Mouse (Mus musculus): ENCODE results near the gene Mettl1. TPM values are rescaled to one million over a fixed set of nuclear protein-coding genes. Genes with fewer than 3 reads are reported as not detected.
"Not testable (repeated sequence)": the region's sequence is repeated elsewhere in the genome, so short reads cannot be mapped to it uniquely, and the experiment has no call there.

Gene Mettl1
- total RNA-seq, 2 experiments from 2014 or later = 7.6 to 8.6 TPM

- DNase-seq = no peak
- intact Hi-C loops (cut with DNase I) = no loop called here
These were observed 2.0 kb downstream of the Mettl1 start for GRCm38 (mm10) chr10:127043187-127043586.

GRCm38 (mm10) chr10:127047954-127048353 is 6.7 kb downstream of the Mettl1 start, which contains the start of gene Cyp27b1:
Gene Cyp27b1 (plus strand): TSS chr10:127048250.
- DNase-seq = no peak
- intact Hi-C loops (cut with DNase I) = no loop called here

- no peak for DNase-seq
- intact Hi-C loops (cut with DNase I) = no loop called here
These were observed 7.6 kb downstream of the Mettl1 start for GRCm38 (mm10) chr10:127048608-127049394.

DNA sequence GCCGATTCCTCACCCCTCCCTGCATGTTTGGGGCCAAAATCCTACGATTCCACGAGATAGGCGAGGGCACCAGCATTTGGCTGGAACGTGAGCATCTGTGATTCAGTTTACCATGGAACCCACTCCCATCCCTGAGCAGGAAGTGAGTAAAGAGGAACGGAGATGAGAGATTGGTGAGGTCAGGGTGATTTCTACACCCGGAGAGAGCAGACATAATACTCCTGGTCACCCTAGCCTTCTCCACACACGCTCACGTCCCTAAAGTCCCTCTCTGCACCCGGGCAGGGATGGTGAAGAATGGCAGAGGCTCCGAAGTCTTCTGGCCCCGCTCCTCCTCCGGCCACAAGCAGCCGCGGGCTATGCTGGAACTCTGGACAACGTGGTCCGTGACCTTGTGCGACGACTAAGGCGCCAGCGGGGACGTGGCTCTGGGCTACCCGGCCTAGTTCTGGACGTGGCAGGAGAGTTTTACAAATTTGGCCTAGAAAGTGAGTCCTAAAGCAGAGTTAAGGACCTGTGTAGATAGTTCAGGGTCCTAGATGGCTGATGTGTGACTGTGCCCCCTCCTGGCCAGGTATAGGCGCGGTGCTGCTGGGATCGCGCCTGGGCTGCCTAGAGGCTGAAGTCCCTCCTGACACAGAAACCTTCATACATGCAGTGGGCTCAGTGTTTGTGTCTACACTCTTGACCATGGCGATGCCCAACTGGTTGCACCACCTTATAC is 8.3 kb downstream of the Mettl1 start:
- no peak for DNase-seq
- intact Hi-C loops (cut with DNase I) = no loop called here

GRCm38 (mm10) chr10:127050119-127050474 is 8.9 kb downstream of the Mettl1 start:
- intact Hi-C loops (cut with DNase I) = no loop called here

GRCm38 (mm10) chr10:127054646-127055045 is 13.4 kb downstream of the Mettl1 start:
- intact Hi-C loops (cut with DNase I) = no loop called here
- no peak for DNase-seq

More at GRCm38 (mm10) chr10:127050119-127050474, 8.9 kb downstream of the Mettl1 start:
- no peak for DNase-seq

DNA sequence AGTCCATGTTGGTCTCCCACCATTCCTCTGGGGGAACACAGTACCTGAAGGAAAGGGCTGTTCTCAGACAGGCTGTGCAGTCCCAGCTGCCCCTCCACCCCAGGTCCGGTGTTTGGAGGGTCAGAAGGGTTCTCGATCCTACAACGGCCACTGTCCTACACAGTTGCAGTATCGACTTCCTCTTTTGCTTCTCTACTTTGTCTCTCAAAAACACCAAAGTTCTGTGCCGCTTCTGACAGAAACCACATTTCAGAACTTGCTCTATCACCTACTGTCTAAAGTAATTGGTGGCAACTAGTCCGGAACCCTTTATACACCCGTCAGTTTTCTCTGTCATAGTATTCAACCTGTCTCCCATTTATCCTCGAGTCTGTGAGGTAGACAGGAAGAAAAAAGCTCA is 14.2 kb downstream of the Mettl1 start:
- intact Hi-C loops (cut with DNase I) = no loop called here

DNA sequence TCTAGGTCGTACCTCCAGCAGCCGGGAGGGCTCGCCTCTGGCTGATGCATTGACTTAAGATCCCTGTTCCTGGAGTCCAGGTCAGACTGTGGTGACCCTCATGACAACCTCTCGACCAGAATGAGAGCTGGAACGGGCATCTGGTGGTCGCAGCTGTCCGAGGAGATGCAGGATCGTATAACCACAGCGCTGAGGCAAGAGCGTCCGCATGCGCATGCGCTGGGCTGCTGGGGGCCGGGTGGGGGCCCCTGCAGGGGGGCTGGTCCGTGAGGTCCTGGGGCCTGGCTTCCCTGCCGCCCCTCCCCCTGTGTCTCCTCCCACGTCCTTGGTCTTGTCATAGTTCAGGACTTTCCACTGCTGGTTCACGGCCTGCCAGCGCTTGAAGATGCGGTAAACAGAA is 15.3 kb downstream of the Mettl1 start:
- DNase-seq = no peak
- intact Hi-C loops (cut with DNase I) = no loop called here

More for the DNA sequence above, 14.2 kb downstream of the Mettl1 start:
- DNase-seq = no peak

DNA sequence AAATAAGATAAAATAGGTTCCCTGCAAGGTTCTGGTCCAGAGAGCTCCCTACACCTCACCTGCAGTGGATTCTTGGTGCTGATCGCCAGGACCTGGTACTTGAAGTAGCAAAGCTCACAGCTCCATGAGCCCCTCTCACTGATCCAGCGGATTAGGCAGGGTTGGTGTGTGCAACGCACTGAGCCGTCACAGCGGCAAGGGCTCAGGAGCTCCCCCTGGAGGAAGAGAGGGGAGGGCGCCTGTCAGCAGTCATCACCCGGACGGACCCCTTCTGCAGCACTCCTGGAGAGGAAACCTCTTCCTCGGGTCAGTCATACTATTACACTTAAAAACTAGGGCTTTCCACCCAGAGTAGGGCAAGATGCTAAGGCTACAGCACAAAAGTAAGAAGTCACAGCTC is 16.9 kb downstream of the Mettl1 start:
- DNase-seq = peak; percentile 74 to 84
- intact Hi-C loops (cut with DNase I) = no loop called here

- intact Hi-C loops (cut with DNase I) = no loop called here
These were observed 17.5 kb downstream of the Mettl1 start for GRCm38 (mm10) chr10:127058708-127059107.

DNA sequence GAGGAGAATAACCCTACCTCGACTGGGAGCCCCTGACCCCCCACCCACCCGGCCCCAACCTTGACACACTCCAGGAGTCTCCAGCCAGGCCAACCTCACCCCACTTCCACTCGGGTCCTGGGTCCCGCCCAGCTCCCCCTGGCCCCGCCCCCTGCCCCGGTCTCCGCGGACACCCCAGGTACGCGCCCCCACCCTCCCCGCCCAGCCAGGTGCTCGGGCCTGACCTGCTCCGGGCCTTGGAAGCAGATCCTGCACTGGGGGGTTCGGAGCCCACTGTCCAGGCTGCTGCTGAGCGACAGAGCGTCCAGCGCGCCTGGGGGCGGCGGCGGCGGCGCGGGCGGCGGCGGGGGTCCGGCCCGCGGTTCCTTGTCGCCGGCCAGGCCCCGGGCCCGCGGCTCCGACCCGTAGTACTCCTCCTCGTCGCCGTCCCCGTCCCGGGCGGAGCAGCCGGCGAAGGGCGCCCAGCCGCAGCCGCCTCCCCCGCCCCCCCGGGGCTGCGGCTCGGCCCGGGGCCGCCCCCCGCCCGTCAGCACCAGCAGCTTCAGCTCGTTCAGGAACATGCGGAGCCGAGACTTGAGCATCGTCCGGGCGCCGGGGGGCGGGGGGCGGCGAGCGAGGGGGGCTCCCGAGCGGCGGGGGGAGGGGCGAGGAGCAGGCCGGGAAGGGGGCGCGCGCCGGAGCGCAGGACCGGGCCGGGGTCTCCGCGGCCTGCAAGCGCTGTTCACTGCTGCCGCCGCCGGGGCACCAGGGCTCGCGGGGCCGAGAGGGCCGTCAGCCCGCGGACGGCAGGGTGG is 18.2 kb downstream of the Mettl1 start:
- no peak for DNase-seq
- intact Hi-C loops (cut with DNase I) = no loop called here

More at GRCm38 (mm10) chr10:127058708-127059107, 17.5 kb downstream of the Mettl1 start:
- no peak for DNase-seq

- intact Hi-C loops (cut with DNase I) = no loop called here
- peak in 1 of 2 experiments; percentile 51 for DNase-seq
These were observed 19.0 kb downstream of the Mettl1 start, which contains the start of gene March9 for GRCm38 (mm10) chr10:127059968-127060916. Gene March9 (minus strand): TSS chr10:127060184.

GRCm38 (mm10) chr10:127061085-127061484 is 19.9 kb downstream of the Mettl1 start:
- no peak for DNase-seq

GRCm38 (mm10) chr10:127061513-127061912 is 20.3 kb downstream of the Mettl1 start:
- no peak for DNase-seq
- intact Hi-C loops (cut with DNase I) = no loop called here

More at GRCm38 (mm10) chr10:127061085-127061484, 19.9 kb downstream of the Mettl1 start:
- intact Hi-C loops (cut with DNase I) = no loop called here

DNA sequence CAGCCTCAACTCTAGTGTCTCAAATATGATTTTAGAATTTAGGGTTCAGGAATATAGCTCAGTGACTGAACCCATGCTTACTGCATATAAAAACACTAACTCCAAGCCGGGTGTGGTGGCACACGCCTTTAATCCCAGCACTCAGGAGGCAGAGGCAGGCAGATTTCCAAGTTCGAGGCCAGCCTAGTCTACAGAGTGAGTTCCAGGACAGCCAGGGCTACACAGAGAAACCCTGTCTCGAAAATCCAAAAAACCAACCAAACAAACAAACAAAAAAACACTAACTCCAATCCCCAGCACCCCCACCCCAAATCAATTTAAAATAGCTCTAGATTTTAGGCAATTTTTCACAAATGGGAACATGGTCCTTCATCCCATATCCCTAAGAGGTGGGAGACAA is 20.9 kb downstream of the Mettl1 start:
- intact Hi-C loops (cut with DNase I); DNase-seq: not testable (repeated sequence)

- intact Hi-C loops (cut with DNase I) = no loop called here
These were observed 21.3 kb downstream of the Mettl1 start for GRCm38 (mm10) chr10:127062503-127062902.

GRCm38 (mm10) chr10:127063239-127063872 is 22.1 kb downstream of the Mettl1 start, which contains the start of gene Cdk4:
Gene Cdk4 (plus strand): TSS chr10:127063534.
- intact Hi-C loops (cut with DNase I) = no loop called here
- peak; percentile 98 for DNase-seq

More at GRCm38 (mm10) chr10:127062503-127062902, 21.3 kb downstream of the Mettl1 start:
- no peak for DNase-seq

DNA sequence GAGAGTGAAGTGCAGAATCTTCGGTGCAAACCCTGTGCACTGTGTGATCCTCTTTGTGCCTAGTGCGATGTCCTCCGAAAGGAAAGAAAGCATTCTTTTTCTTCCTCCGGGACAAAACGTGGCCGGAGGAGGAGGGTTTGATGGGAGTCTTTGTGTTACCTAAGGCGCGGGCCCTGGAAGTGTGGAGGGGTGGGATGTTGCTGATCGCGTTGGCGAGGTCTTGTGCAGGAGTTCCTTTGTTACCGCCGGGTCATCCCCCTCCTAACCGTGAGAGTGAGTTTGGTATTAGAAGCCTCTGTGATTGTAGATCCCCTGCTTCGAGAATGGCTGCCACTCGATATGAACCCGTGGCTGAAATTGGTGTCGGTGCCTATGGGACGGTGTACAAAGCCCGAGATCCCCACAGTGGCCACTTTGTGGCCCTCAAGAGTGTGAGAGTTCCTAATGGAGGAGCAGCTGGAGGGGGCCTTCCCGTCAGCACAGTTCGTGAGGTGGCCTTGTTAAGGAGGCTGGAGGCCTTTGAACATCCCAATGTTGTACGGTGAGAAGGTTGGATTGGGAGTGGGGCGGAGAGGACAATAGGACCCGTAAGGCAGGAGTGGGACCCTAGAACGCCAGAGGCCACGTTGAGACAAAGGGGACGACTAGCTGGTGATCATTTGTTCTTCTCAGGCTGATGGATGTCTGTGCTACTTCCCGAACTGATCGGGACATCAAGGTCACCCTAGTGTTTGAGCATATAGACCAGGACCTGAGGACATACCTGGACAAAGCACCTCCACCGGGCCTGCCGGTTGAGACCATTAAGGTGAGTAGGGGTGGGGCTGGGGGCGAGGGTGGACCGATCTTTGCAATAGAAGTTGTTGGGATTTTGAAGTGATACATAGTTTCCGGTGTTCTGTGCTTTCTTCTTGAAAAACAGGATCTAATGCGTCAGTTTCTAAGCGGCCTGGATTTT is 23.0 kb downstream of the Mettl1 start:
- DNase-seq = no peak
- intact Hi-C loops (cut with DNase I) = no loop called here
